Mouse (Mus musculus) limb, embryonic 14.5 days (tissue): ENCODE results near the gene Trim15. TPM values are rescaled to one million over a fixed set of nuclear protein-coding genes. Genes with fewer than 3 reads are reported as not detected.

Experiments used
- ATAC-seq: fragments of 200-750 bp; cut with Nextera tagmentation; 2 replicates; pipeline ENCODE4 v1.8.0; 2017; ENCODE audit warnings: low read depth, moderate number of reproducible peaks, moderate TSS enrichment; ENCODE audit not compliant: low FRiP score
- DNase-seq: peaks from one replicate; pipeline ENCODE4 v3.0.0-alpha.2; 2015; ENCODE audit warnings: low spot score
- H3K27ac ChIP-seq: fragments of 300-500 bp; sonication (generic); replicated peaks from 2 replicates; pipeline ENCODE4 v1.5.1; 2014; ENCODE audit warnings: low read depth, mild to moderate bottlenecking, low read length, moderate library complexity, mixed read lengths
- H3K27me3 ChIP-seq: fragments of 300-500 bp; sonication (generic); 2 replicates; pipeline ENCODE4 v1.6.1; 2014; ENCODE audit warnings: low read length, mixed read lengths; ENCODE audit not compliant: control insufficient read depth, insufficient read depth
- H3K36me3 ChIP-seq: fragments of 300-500 bp; sonication (generic); 2 replicates; pipeline ENCODE4 v1.6.1; 2014; ENCODE audit warnings: mild to moderate bottlenecking, low read length, moderate library complexity, mixed read lengths; ENCODE audit not compliant: control insufficient read depth, insufficient read depth
- H3K4me1 ChIP-seq: fragments of 300-500 bp; sonication (generic); 2 replicates; pipeline ENCODE4 v1.6.1; 2014; ENCODE audit warnings: antibody characterized with exemption, low read length, mixed read lengths; ENCODE audit not compliant: control insufficient read depth, insufficient read depth
- H3K4me2 ChIP-seq: fragments of 300-500 bp; sonication (generic); replicated peaks from 2 replicates; pipeline ENCODE4 v1.6.1; 2014; ENCODE audit warnings: low read depth, mild to moderate bottlenecking, low read length, moderate library complexity; ENCODE audit not compliant: severe bottlenecking
- H3K4me3 ChIP-seq: fragments of 300-500 bp; sonication (generic); replicated peaks from 2 replicates; pipeline ENCODE4 v1.5.1; 2014; ENCODE audit warnings: low read length
- H3K9ac ChIP-seq: fragments of 300-500 bp; sonication (generic); 2 replicates; pipeline ENCODE4 v1.6.1; 2014; ENCODE audit warnings: mild to moderate bottlenecking, low read depth, low read length, moderate library complexity; ENCODE audit not compliant: severe bottlenecking
- H3K9me3 ChIP-seq: fragments of 300-500 bp; sonication (generic); 2 replicates; pipeline ENCODE4 v1.6.1; 2016; ENCODE audit warnings: low read length; ENCODE audit not compliant: control insufficient read depth
- POLR2A ChIP-seq: fragments of 200-500 bp; IDR thresholded peaks from 2 replicates; pipeline ENCODE4 v1.8.0; 2012; ENCODE audit warnings: inconsistent platforms, mild to moderate bottlenecking, moderate library complexity, borderline replicate concordance; ENCODE audit not compliant: insufficient read depth, insufficient read length; ENCODE audit errors: extremely low read depth
- WGBS: fragments of 180-500 bp; shearing (Covaris S2); extraction: QIAGEN DNeasy Blood & Tissue Kit; methylation state at CpG from one replicate; pipeline ENCODE4 v1.1.7; 2014; 5-methylcytosine and 5-hydroxymethylcytosine counted together
- polyA plus RNA-seq, 2 experiments: library from polyadenylated mRNA; depleted of rRNA in 1 of 2; stranded (reverse) in 1 of 2; unstranded in 1 of 2; fragments of >200 nt; fragmentation: Nextera tagmentation in 1 of 2; extraction: Ambion mirVana in 1 of 2; gene quantifications; 2 replicates each; pipeline versions ENCODE4 v1.2.1 to v1.2.3; 2012 to 2014

Gene Trim15
- polyA plus RNA-seq, 2 experiments, result 0.21 TPM; not detected in 1

DNA sequence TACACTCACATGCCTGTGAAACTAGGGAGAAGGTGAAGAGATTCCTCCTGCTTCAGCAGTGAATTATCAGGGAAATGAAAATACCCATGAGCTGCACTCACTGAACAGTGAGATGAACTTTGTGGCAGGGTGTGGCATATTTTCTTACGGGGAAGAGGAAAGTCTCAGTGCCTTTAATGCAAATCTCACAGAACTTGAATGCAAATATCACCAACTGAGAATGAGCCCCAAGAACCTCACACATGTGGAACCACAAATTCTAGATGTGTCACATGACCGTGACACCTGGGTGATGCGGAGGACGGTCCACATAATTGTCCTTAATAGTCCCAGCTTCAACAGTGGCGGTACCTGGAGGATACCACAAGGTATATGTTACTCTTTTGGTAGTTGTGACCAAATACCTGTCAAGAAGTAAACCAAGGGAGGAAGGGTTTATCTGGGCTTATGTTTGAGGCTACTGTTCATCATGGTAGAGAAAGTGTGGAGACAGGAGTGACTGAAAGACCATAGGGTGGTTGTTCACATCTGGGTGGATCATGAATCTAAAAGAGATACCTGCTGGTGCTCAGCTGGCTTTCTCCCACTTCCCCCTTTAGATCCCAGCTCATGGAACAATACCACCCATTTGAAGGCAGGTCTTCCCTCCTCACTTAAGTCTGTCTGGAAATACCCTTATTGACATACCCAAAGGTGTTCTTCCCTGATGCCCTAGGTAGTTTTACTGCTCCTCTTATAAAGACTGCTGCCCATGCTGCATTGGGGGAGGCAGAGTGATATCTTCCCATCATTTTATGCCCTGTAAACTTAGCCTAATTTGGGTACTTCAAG is 23.3 kb upstream of the Trim15 start, which contains the start of gene Trim40:
Trim40 (minus strand) TSS at position 51 of the 831 bp plus-strand sequence.
- Histone ChIP-seq H3K27me3 (no peaks in the 10 kb centered on the region), H3K4me1 (no peaks in the 10 kb centered on the region), H3K4me3 (no peak within 1 kb of the TSS), H3K36me3 (no peaks in the 10 kb centered on the region), H3K9me3 (no peaks in the 10 kb centered on the region), H3K4me2 (no peak within 1 kb of the TSS), H3K27ac (no peak within 1 kb of the TSS), H3K9ac (no peak within 1 kb of the TSS)
- TF ChIP-seq POLR2A, result no peak
- no peak for ATAC-seq
- WGBS, result 80% methylated on average over 5 of the region's 5 CpGs
- DNase-seq, result no peak

DNA sequence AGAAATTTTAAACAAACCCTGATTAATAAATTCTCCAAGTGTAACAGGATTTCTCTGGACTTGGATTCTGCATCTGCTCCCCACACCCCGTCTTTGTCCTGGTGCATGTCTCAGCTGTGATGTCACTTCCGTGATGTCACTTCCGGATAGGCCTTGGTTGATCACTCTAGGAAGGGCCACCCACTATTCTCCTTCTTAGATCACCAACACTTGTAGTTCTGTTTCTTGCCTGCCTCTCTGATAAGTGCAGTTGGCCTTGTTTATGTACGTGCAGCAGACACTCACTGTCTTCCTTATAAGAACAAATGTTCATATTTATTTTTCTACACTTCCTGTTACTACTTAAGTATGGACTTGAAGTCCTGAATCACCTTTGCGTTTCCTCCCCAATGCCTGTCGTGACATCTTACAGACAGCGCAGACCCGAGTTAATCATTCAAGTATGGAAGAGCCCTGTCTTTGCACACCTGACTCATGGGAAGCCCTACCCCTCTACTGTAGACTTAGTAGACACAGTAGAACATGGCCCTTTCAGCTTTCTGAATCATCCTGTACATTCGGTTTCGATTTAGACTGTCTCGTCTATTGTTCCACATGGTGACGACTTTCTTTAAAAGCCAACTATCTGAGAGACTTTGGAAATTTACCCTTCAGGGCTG is 18.3 kb upstream of the Trim15 start:
- ATAC-seq, result no peak
- Histone ChIP-seq H3K27ac (no peak overlapping the region), H3K4me3 (no peak overlapping the region), H3K4me1 (no peaks in the 10 kb centered on the region), H3K9ac (no peak overlapping the region), H3K27me3 (no peaks in the 10 kb centered on the region), H3K4me2 (no peak overlapping the region), H3K9me3 (no peaks in the 10 kb centered on the region), H3K36me3 (no peaks in the 10 kb centered on the region)
- TF ChIP-seq POLR2A, result no peak
- DNase-seq, result no peak
- WGBS, result 92% methylated on average over 12 of the region's 12 CpGs

DNA sequence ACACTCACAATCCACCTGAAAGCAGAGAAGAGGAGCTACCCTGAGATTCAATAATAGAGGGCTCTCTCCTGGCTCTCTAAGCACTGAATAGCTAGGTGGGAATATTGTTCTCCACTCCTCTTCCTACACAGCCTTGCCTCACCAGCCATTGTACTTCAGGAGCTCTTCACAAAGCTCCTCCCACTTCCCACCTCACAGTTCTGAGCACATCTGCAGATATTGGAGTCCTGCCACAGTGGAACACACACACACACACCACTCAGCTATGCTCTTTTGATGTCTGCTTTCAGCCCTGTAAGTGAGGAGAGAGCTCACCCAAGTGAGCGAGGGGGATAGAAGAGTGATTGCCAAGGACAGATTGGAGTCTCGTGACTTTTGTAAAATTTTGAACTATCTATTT is 16.3 kb upstream of the Trim15 start:
- Histone ChIP-seq H3K36me3 (no peaks in the 10 kb centered on the region), H3K9ac (no peak overlapping the region), H3K4me2 (no peak overlapping the region), H3K27me3 (no peaks in the 10 kb centered on the region), H3K4me3 (no peak overlapping the region), H3K4me1 (no peaks in the 10 kb centered on the region), H3K9me3 (no peaks in the 10 kb centered on the region), H3K27ac (no peak overlapping the region)
- TF ChIP-seq POLR2A, result no peak
- WGBS, result 50% methylated on average over 2 of the region's 2 CpGs
- DNase-seq (no peak), ATAC-seq (no peak)

DNA sequence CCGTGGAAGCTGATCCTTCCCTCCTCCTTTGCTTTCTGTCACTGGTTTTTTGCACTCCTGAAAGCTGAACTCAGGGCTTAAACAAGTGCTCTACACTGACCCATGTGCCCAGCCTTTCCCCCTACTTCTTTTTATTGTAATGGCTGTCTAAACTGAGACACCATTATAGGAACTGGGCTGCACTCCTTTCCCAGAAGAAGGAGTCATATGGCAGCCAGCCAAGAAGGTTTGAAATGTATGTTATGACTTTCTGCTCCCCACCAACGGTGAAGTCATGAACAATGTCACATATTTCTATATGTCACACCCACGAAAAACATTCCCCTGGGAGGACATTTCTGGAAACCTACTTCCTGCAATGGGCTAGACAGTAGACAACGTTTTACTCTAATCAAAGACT is 7.6 kb upstream of the Trim15 start:
- peak; percentile 25 for DNase-seq
- WGBS, result 53% methylated on average over 4 of the region's 4 CpGs
- Histone ChIP-seq H3K9ac (no peak overlapping the region), H3K4me2 (no peak overlapping the region), H3K27ac (no peak overlapping the region), H3K4me1 (no peaks in the 10 kb centered on the region), H3K36me3 (no peaks in the 10 kb centered on the region), H3K9me3 (no peaks in the 10 kb centered on the region), H3K27me3 (no peaks in the 10 kb centered on the region), H3K4me3 (no peak overlapping the region)
- ATAC-seq, result no peak
- TF ChIP-seq POLR2A, result no peak

DNA sequence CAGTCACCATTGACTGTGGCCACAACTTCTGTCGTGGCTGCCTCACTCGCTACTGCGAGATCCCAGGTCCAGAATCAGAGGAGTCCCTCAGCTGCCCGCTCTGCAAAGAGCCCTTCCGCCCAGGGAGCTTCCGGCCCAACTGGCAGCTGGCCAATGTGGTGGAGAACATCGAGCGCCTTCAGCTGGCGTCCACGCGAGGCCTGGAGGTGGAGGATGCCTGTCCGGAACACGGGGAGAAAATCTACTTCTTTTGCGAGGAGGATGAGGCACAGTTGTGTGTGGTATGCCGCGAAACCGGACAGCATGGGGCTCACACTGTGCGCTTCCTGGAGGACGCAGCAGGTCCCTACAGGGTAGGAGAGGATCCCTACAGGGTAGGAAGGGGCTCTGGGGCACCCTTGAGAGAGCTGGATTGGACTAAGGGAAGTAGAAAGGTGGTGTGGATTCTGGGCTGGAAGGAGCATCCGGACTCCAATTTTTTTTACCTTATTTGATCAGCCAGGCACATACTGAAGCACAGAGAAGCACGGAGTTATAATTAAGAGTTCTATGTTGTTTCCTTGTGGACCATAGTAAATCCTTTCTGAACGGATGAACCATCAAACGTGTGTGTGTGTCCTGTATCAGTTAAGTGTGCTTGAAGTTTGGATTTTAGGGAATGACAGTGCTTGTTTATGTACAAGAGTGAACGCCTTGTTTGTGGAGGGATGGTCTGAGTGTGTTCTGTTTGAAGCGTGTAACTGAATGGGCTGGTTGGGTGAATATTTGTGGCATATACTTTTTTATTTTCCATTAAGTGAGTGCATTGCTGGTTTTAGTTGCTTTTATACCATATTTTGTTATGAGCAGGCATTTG is 3.2 kb upstream of the Trim15 start:
- Histone ChIP-seq H3K9ac (no peak overlapping the region), H3K4me2 (no peak overlapping the region), H3K36me3 (no peaks in the 10 kb centered on the region), H3K9me3 (no peaks in the 10 kb centered on the region), H3K4me3 (no peak overlapping the region), H3K27ac (no peak overlapping the region), H3K27me3 (peaks cover 8% of the 10 kb centered on the region; the same call in 1 of the 2 replicates), H3K4me1 (no peaks in the 10 kb centered on the region)
- no peak for ATAC-seq
- DNase-seq, result no peak
- whole genome bisulfite sequencing, result 75% methylated on average over 25 of the region's 25 CpGs
- TF ChIP-seq POLR2A, result no peak
